Mouse (Mus musculus) A20 (cell line): Measurements from ENCODE around the gene Htr3b.

ENCODE experiments used
- DNase-seq: peaks from one replicate; pipeline ENCODE4 v3.0.0-alpha.2; 2011; ENCODE audit warnings: low read depth, low spot score

Gene Htr3b

GRCm38 (mm10) chr9:48928781-48929180, 36.0 kb downstream of the Htr3b start:
- no peak for DNase-seq

- DNase-seq: no peak
These were observed 48.6 kb downstream of the Htr3b start for GRCm38 (mm10) chr9:48916011-48916788.

GRCm38 (mm10) chr9:48910885-48911537, 53.8 kb downstream of the Htr3b start, which contains the start of gene Htr3a:
Htr3a (minus strand) TSS chr9:48911099.
- DNase-seq: no peak

- DNase-seq: peak; percentile 53
These were observed 60.4 kb downstream of the Htr3b start for GRCm38 (mm10) chr9:48904421-48904820.

- no peak for DNase-seq
These were observed 61.0 kb downstream of the Htr3b start for GRCm38 (mm10) chr9:48903766-48904165.

- DNase-seq: peak; percentile 15
These were observed 66.2 kb downstream of the Htr3b start for GRCm38 (mm10) chr9:48898551-48898950.

GRCm38 (mm10) chr9:48895819-48896536, 68.8 kb downstream of the Htr3b start:
- no peak for DNase-seq

- DNase-seq: no peak
These were observed 70.0 kb downstream of the Htr3b start for GRCm38 (mm10) chr9:48894755-48895154.

GRCm38 (mm10) chr9:48893986-48894385, 70.8 kb downstream of the Htr3b start:
- peak; percentile 70 for DNase-seq

- DNase-seq: no peak
These were observed 75.7 kb downstream of the Htr3b start for GRCm38 (mm10) chr9:48889093-48889492.
